Mouse (Mus musculus) limb, embryonic 14.5 days (tissue): ENCODE measurements at regions not wholly inside any gene's neighbourhood (a gene's known extent, or its start where the extent isn't known, plus 50 kb on each side); places are given as distances from the start of the nearest gene placed in this dataset.

Experiments
- ATAC-seq: fragments of 200-750 bp; cut with Nextera tagmentation; 2 replicates; pipeline ENCODE4 v1.8.0; 2017; ENCODE audit warnings: low read depth, moderate number of reproducible peaks, moderate TSS enrichment; ENCODE audit not compliant: low FRiP score
- DNase-seq: peaks from one replicate; pipeline ENCODE4 v3.0.0-alpha.2; 2015; ENCODE audit warnings: low spot score
- H3K27ac ChIP-seq: fragments of 300-500 bp; sonication (generic); replicated peaks from 2 replicates; pipeline ENCODE4 v1.5.1; 2014; ENCODE audit warnings: low read depth, mild to moderate bottlenecking, low read length, moderate library complexity, mixed read lengths
- H3K27me3 ChIP-seq: fragments of 300-500 bp; sonication (generic); 2 replicates; pipeline ENCODE4 v1.6.1; 2014; ENCODE audit warnings: low read length, mixed read lengths; ENCODE audit not compliant: control insufficient read depth, insufficient read depth
- H3K36me3 ChIP-seq: fragments of 300-500 bp; sonication (generic); 2 replicates; pipeline ENCODE4 v1.6.1; 2014; ENCODE audit warnings: mild to moderate bottlenecking, low read length, moderate library complexity, mixed read lengths; ENCODE audit not compliant: control insufficient read depth, insufficient read depth
- H3K4me1 ChIP-seq: fragments of 300-500 bp; sonication (generic); 2 replicates; pipeline ENCODE4 v1.6.1; 2014; ENCODE audit warnings: antibody characterized with exemption, low read length, mixed read lengths; ENCODE audit not compliant: control insufficient read depth, insufficient read depth
- H3K4me2 ChIP-seq: fragments of 300-500 bp; sonication (generic); replicated peaks from 2 replicates; pipeline ENCODE4 v1.6.1; 2014; ENCODE audit warnings: low read depth, mild to moderate bottlenecking, low read length, moderate library complexity; ENCODE audit not compliant: severe bottlenecking
- H3K4me3 ChIP-seq: fragments of 300-500 bp; sonication (generic); replicated peaks from 2 replicates; pipeline ENCODE4 v1.5.1; 2014; ENCODE audit warnings: low read length
- H3K9ac ChIP-seq: fragments of 300-500 bp; sonication (generic); 2 replicates; pipeline ENCODE4 v1.6.1; 2014; ENCODE audit warnings: mild to moderate bottlenecking, low read depth, low read length, moderate library complexity; ENCODE audit not compliant: severe bottlenecking
- H3K9me3 ChIP-seq: fragments of 300-500 bp; sonication (generic); 2 replicates; pipeline ENCODE4 v1.6.1; 2016; ENCODE audit warnings: low read length; ENCODE audit not compliant: control insufficient read depth
- POLR2A ChIP-seq: fragments of 200-500 bp; IDR thresholded peaks from 2 replicates; pipeline ENCODE4 v1.8.0; 2012; ENCODE audit warnings: inconsistent platforms, mild to moderate bottlenecking, moderate library complexity, borderline replicate concordance; ENCODE audit not compliant: insufficient read depth, insufficient read length; ENCODE audit errors: extremely low read depth
- WGBS: fragments of 180-500 bp; shearing (Covaris S2); extraction: QIAGEN DNeasy Blood & Tissue Kit; methylation state at CpG from one replicate; pipeline ENCODE4 v1.1.7; 2014; 5-methylcytosine and 5-hydroxymethylcytosine counted together

GRCm38 (mm10) chr12:77546165-77546564 lies 308.2 kb downstream of the Fut8 start:
- no peak overlapping the region for H3K4me3 ChIP-seq
- no peak overlapping the region for H3K4me2 ChIP-seq
- no peak overlapping the region for H3K9ac ChIP-seq
- no peaks in the 10 kb centered on the region for H3K9me3 ChIP-seq
- H3K27me3 ChIP-seq, result no peaks in the 10 kb centered on the region
- ATAC-seq (no peak), DNase-seq (no peak)
- WGBS, result 86% methylated on average over 2 of the region's 2 CpGs
- no peak overlapping the region for H3K27ac ChIP-seq
- H3K4me1 ChIP-seq, result no peaks in the 10 kb centered on the region
- no peak for TF ChIP-seq POLR2A
- no peaks in the 10 kb centered on the region for H3K36me3 ChIP-seq

- Histone ChIP-seq H3K4me1 (no peaks in the 10 kb centered on the region), H3K4me3 (no peak overlapping the region), H3K9ac (no peak overlapping the region), H3K27me3 (no peaks in the 10 kb centered on the region), H3K27ac (no peak overlapping the region), H3K4me2 (no peak overlapping the region), H3K36me3 (no peaks in the 10 kb centered on the region), H3K9me3 (no peaks in the 10 kb centered on the region)
- DNase-seq (peak; percentile 59), ATAC-seq (peak; percentile 57; the same call in 1 of the 2 replicates)
- no peak for TF ChIP-seq POLR2A
- WGBS, result 6% methylated on average over 3 of the region's 3 CpGs
Observed at GRCm38 (mm10) chr12:77568286-77568685, 330.4 kb downstream of the Fut8 start.

- Histone ChIP-seq H3K27me3 (no peaks in the 10 kb centered on the region), H3K4me3 (no peak overlapping the region), H3K4me1 (no peaks in the 10 kb centered on the region), H3K4me2 (no peak overlapping the region), H3K36me3 (no peaks in the 10 kb centered on the region), H3K27ac (no peak overlapping the region), H3K9me3 (no peaks in the 10 kb centered on the region), H3K9ac (no peak overlapping the region)
- DNase-seq (no peak), ATAC-seq (no peak)
- WGBS, result 81% methylated on average over 3 of the region's 3 CpGs
- TF ChIP-seq POLR2A, result no peak
Observed at GRCm38 (mm10) chr12:77570501-77570900, 332.6 kb downstream of the Fut8 start.

GRCm38 (mm10) chr12:77571071-77571470 lies 333.1 kb downstream of the Fut8 start:
- H3K27ac ChIP-seq, result no peak overlapping the region
- H3K9me3 ChIP-seq, result no peaks in the 10 kb centered on the region
- no peak for DNase-seq
- no peak for ATAC-seq
- 79% methylated on average over 5 of the region's 5 CpGs for WGBS
- no peak overlapping the region for H3K4me2 ChIP-seq
- H3K36me3 ChIP-seq, result no peaks in the 10 kb centered on the region
- H3K9ac ChIP-seq, result no peak overlapping the region
- H3K27me3 ChIP-seq, result no peaks in the 10 kb centered on the region
- H3K4me3 ChIP-seq, result no peak overlapping the region
- TF ChIP-seq POLR2A, result no peak
- no peaks in the 10 kb centered on the region for H3K4me1 ChIP-seq

- no peaks in the 10 kb centered on the region for H3K27me3 ChIP-seq
- no peaks in the 10 kb centered on the region for H3K36me3 ChIP-seq
- no peak for TF ChIP-seq POLR2A
- no peaks in the 10 kb centered on the region for H3K9me3 ChIP-seq
- DNase-seq (peak; percentile 27), ATAC-seq (no peak)
- H3K27ac ChIP-seq, result no peak overlapping the region
- no peak overlapping the region for H3K4me2 ChIP-seq
- no peak overlapping the region for H3K4me3 ChIP-seq
- no peaks in the 10 kb centered on the region for H3K4me1 ChIP-seq
- WGBS, result 58% methylated on average over 3 of the region's 3 CpGs
- H3K9ac ChIP-seq, result no peak overlapping the region
Observed at GRCm38 (mm10) chr12:77575046-77575445, 337.1 kb downstream of the Fut8 start.

- Histone ChIP-seq H3K36me3 (no peaks in the 10 kb centered on the region), H3K9ac (no peak overlapping the region), H3K27ac (no peak overlapping the region), H3K9me3 (no peaks in the 10 kb centered on the region), H3K4me3 (no peak overlapping the region), H3K4me1 (no peaks in the 10 kb centered on the region), H3K27me3 (no peaks in the 10 kb centered on the region), H3K4me2 (no peak overlapping the region)
- no peak for TF ChIP-seq POLR2A
- no peak for DNase-seq
- 83% methylated on average over 2 of the region's 2 CpGs for WGBS
- no peak for ATAC-seq
Observed at GRCm38 (mm10) chr12:77588297-77588696, 350.4 kb downstream of the Fut8 start.
